35 mouse cellular contexts compared by ENCODE assay signal in genomic region chr17:47936591-47936990, GRCm38 (mm10).
"Had no signal": no experiment of that assay in that cellular context is flagged by ENCODE, and none has a peak within 500 bp of the region (broad histone marks: within the 10 kb centered on the region; RNA-seq: fewer than 3 reads in every experiment).

No protein-coding gene starts in this region.

- H3K36me3 ChIP-seq: heart, embryonic 10.5 days; heart, embryonic 12.5 days; heart, embryonic 13.5 days; heart, embryonic 15.5 days; hindbrain, embryonic 10.5 days; hindbrain, embryonic 12.5 days; hindbrain, embryonic 13.5 days; hindbrain, embryonic 15.5 days; intestine, embryonic 15.5 days; kidney, embryonic 15.5 days had no signal

- H3K9me3 ChIP-seq: heart, embryonic 10.5 days; heart, embryonic 13.5 days; heart, embryonic 15.5 days; hindbrain, embryonic 10.5 days; hindbrain, embryonic 12.5 days; hindbrain, embryonic 13.5 days; hindbrain, embryonic 15.5 days; intestine, embryonic 15.5 days; kidney, embryonic 15.5 days had no signal

- H3K4me2 ChIP-seq: heart, embryonic 11.5 days; heart, embryonic 12.5 days; heart, embryonic 13.5 days; heart, embryonic 15.5 days; hindbrain, embryonic 12.5 days; hindbrain, embryonic 13.5 days; hindbrain, embryonic 14.5 days; hindbrain, embryonic 15.5 days; intestine, embryonic 15.5 days; kidney, embryonic 15.5 days had no signal

- H3K27ac ChIP-seq: heart, embryonic 10.5 days; heart, embryonic 13.5 days; heart, embryonic 15.5 days; hindbrain, embryonic 10.5 days; hindbrain, embryonic 12.5 days; hindbrain, embryonic 13.5 days; hindbrain, embryonic 14.5 days; hindbrain, embryonic 15.5 days; hindbrain, postnatal 0 days; intestine, embryonic 15.5 days; kidney, embryonic 15.5 days; kidney, postnatal 0 days; layer of hippocampus, adult 2 months had no signal

- H3K27me3 ChIP-seq: heart, embryonic 13.5 days; heart, embryonic 15.5 days; intestine, embryonic 15.5 days; kidney, embryonic 15.5 days had no signal

- DNase-seq: heart, postnatal 10 days; heart, postnatal 14 days; heart, postnatal 36 days; heart, postnatal 4 days; kidney, adult 11 months; kidney, adult 18-20 months; kidney, adult 2 months; kidney, adult 8-10 months; kidney, adult 9 months; kidney, postnatal 10 days; kidney, postnatal 14 days; kidney, postnatal 25 days; kidney, postnatal 36 days; kidney, postnatal 4 days; layer of hippocampus, adult 9-11 months; layer of hippocampus, postnatal 36 days had no signal

- H3K4me1 ChIP-seq: hindbrain, embryonic 13.5 days; hindbrain, embryonic 15.5 days; kidney, embryonic 15.5 days had no signal

- H3K9ac ChIP-seq: heart, embryonic 12.5 days; heart, embryonic 13.5 days; heart, embryonic 15.5 days; hindbrain, embryonic 12.5 days; hindbrain, embryonic 13.5 days; hindbrain, embryonic 14.5 days; hindbrain, embryonic 15.5 days; intestine, embryonic 15.5 days; kidney, embryonic 15.5 days had no signal

- ATAC-seq: hindbrain, embryonic 16.5 days; hindbrain, postnatal 0 days; inflammation-experienced regulatory T-cells, adult 6 months; intestine, embryonic 15.5 days; intestine, embryonic 16.5 days; intestine, postnatal 0 days had no signal

- H3K4me3 ChIP-seq: heart, embryonic 10.5 days; heart, embryonic 12.5 days; heart, embryonic 13.5 days; heart, embryonic 15.5 days; hindbrain, embryonic 10.5 days; hindbrain, embryonic 12.5 days; hindbrain, embryonic 13.5 days; hindbrain, embryonic 15.5 days; intestine, embryonic 15.5 days; kidney, embryonic 15.5 days; layer of hippocampus, adult 2 months had no signal
